Mouse (Mus musculus) brain, embryonic 14.5 days (tissue): ENCODE measurements around the gene Btaf1.

ENCODE experiments used
- CTCF ChIP-seq: fragments of 200-500 bp; IDR thresholded peaks from 2 replicates; pipeline ENCODE4 v1.5.1; 2012; ENCODE audit warnings: inconsistent platforms, mild to moderate bottlenecking, moderate library complexity, borderline replicate concordance; ENCODE audit not compliant: insufficient read depth, insufficient read length; ENCODE audit errors: extremely low read depth
- POLR2A ChIP-seq: fragments of 200-500 bp; IDR thresholded peaks from 2 replicates; pipeline ENCODE4 v1.6.1; 2012; ENCODE audit warnings: mild to moderate bottlenecking, inconsistent platforms, borderline replicate concordance; ENCODE audit not compliant: poor library complexity, insufficient read depth, insufficient read length, severe bottlenecking; ENCODE audit errors: extremely low read depth

- TF ChIP-seq CTCF (no peak), POLR2A (no peak)
Observed at GRCm38 (mm10) chr19:36922936-36923335, 2.9 kb upstream of the Btaf1 start.
